In genomic region chr13:112375766-112376165, GRCm38 (mm10) we compare ENCODE assay signal across 8 mouse cellular contexts.
DNase-seq lines count a peak whose midpoint lies in the region; ATAC-seq and TF ChIP-seq lines count a peak whose summit lies in the region.

No protein-coding gene starts in this region.

- H3K9ac ChIP-seq in heart, embryonic 11.5 days (ENCODE audit: low read depth, low read length) = 0 out of 2 replicates have a peak overlapping the region, but pooled peaks have one; percentile 18
- H3K9ac ChIP-seq in ES-E14 (ENCODE audit: insufficient read depth, low read depth, low read length, poor library complexity, severe bottlenecking) = no peak overlapping the region
- no peak overlapping the region for H3K9ac ChIP-seq in forebrain, embryonic 13.5 days

- no peak for DNase-seq in heart, adult 9 months (ENCODE audit: low spot score in 2 of 2)
- no peak for DNase-seq in ES-E14 (ENCODE audit: low read depth, low spot score)
- DNase-seq in kidney, postnatal 14 days = peak; percentile 86
- DNase-seq in testis, postnatal 10 days (ENCODE audit: low spot score) = peak; percentile 53
- DNase-seq in layer of hippocampus, adult 9-10 months (ENCODE audit: low spot score) = no peak

- H3K4me3 ChIP-seq in heart, embryonic 11.5 days (ENCODE audit: low read depth, low read length) = no peak overlapping the region
- H3K4me3 ChIP-seq in ES-E14 (ENCODE audit: insufficient read depth in 1 of 2, low read depth in 1 of 2, low read length in 2 of 2, poor library complexity in 1 of 2, severe bottlenecking in 1 of 2) = no peak overlapping the region
- H3K4me3 ChIP-seq in forebrain, embryonic 13.5 days = no peak overlapping the region

- in situ Hi-C loops in ES-E14 (cut with MboI; ENCODE audit: low sequenced_read_pairs in 2 of 2, unreplicated experiment in 2 of 2) = no loop called here

- H3K9me3 ChIP-seq in heart, embryonic 11.5 days (replicated peaks; ENCODE audit: control insufficient read depth, low read length) = no peaks in the 10 kb centered on the region
- no peaks in the 10 kb centered on the region for H3K9me3 ChIP-seq in ES-E14 (ENCODE audit: control insufficient read depth, insufficient read depth, low read depth, low read length)
- no peaks in the 10 kb centered on the region for H3K9me3 ChIP-seq in forebrain, embryonic 13.5 days (replicated peaks)

- H3K4me2 ChIP-seq in heart, embryonic 11.5 days = no peak overlapping the region
- H3K4me2 ChIP-seq in forebrain, embryonic 13.5 days = no peak overlapping the region

- H3K4me1 ChIP-seq in heart, embryonic 11.5 days (ENCODE audit: control insufficient read depth, insufficient read depth, low read length) = no peaks in the 10 kb centered on the region
- H3K4me1 ChIP-seq in ES-E14 (ENCODE audit: control insufficient read depth in 2 of 2, insufficient read depth in 2 of 2, low read length in 2 of 2, poor library complexity in 1 of 2) = peaks cover 0 to 4% of the 10 kb centered on the region in 2 experiments; a peak in 1 of 4 replicates
- peaks cover 10% of the 10 kb centered on the region for H3K4me1 ChIP-seq in forebrain, embryonic 13.5 days

- H3K27ac ChIP-seq in heart, embryonic 11.5 days (ENCODE audit: low read depth, low read length) = no peak overlapping the region
- no peak overlapping the region for H3K27ac ChIP-seq in ES-E14 (ENCODE audit: insufficient read depth, low read depth, low read length, poor library complexity, severe bottlenecking)
- H3K27ac ChIP-seq in forebrain, embryonic 13.5 days = no peak overlapping the region

- ATAC-seq in heart, embryonic 11.5 days (replicated peaks; ENCODE audit: insufficient number of reproducible peaks, low FRiP score, low TSS enrichment) = no peak
- peak; percentile 75 for ATAC-seq in forebrain, embryonic 13.5 days
- ATAC-seq in monocyte, adult 5-6 weeks (replicated peaks; ENCODE audit: insufficient number of reproducible peaks, low FRiP score, low TSS enrichment, poor library complexity, severe bottlenecking) = no peak

- no peaks in the 10 kb centered on the region for H3K36me3 ChIP-seq in heart, embryonic 11.5 days (ENCODE audit: control insufficient read depth, insufficient read depth, low read length)
- no peaks in the 10 kb centered on the region for H3K36me3 ChIP-seq in ES-E14 (ENCODE audit: control insufficient read depth, insufficient read depth, low read length, poor library complexity, severe bottlenecking)
- no peaks in the 10 kb centered on the region for H3K36me3 ChIP-seq in forebrain, embryonic 13.5 days (ENCODE audit: poor library complexity, severe bottlenecking)

- H3K27me3 ChIP-seq in heart, embryonic 11.5 days (ENCODE audit: control insufficient read depth, insufficient read depth, low read length) = no peaks in the 10 kb centered on the region
- no peaks in the 10 kb centered on the region for H3K27me3 ChIP-seq in forebrain, embryonic 13.5 days

- 50% methylated on average over 8 of the region's 8 CpGs for WGBS in heart, embryonic 11.5 days (ENCODE audit: insufficient replicate concordance)
- WGBS in forebrain, embryonic 13.5 days = 22% methylated on average over 8 of the region's 8 CpGs

TF ChIP-seq in ES-E14, 5 proteins besides CTCF, POLR2A, EP300 and RAD21:
- no peak for TF ChIP-seq HCFC1 (IDR thresholded peaks at IDR 0.05; ENCODE audit: borderline replicate concordance, insufficient read depth, low read length)
- TF ChIP-seq MAFK (IDR thresholded peaks at IDR 0.05; ENCODE audit: insufficient read depth, low read depth, low read length) = peak; percentile 61; the same call in 1 of the 2 replicates
- no peak for TF ChIP-seq CHD2 (IDR thresholded peaks at IDR 0.05; ENCODE audit: low read depth, low read length)
- no peak for TF ChIP-seq ZNF384 (IDR thresholded peaks at IDR 0.05; ENCODE audit: low read depth, low read length)
- TF ChIP-seq ZC3H11A (IDR thresholded peaks at IDR 0.05; ENCODE audit: borderline replicate concordance, low read depth, low read length) = no peak

Comparison
In these comparisons a context has a peak if more than half of its experiments do, and no peak if none do; other contexts are left out.
1. DNase-seq: peak in kidney, postnatal 14 days (single experiment) and testis, postnatal 10 days (single experiment); none in heart, adult 9 months (0 of 2), ES-E14 (single experiment) and layer of hippocampus, adult 9-10 months (single experiment).